Mouse (Mus musculus) telencephalon, adult 2 months (tissue): ENCODE measurements at regions not wholly inside any gene's neighbourhood (a gene's known extent, or its start where the extent isn't known, plus 50 kb on each side); places are given as distances from the start of the nearest gene placed in this dataset.
"Not testable (repeated sequence)": the region's sequence is repeated elsewhere in the genome, so short reads cannot be mapped to it uniquely, and the experiment has no call there.

Experiments
- DNase-seq: peaks from one replicate; pipeline ENCODE4 v3.0.0-alpha.2; 2011; ENCODE audit warnings: low read depth, low spot score

DNA sequence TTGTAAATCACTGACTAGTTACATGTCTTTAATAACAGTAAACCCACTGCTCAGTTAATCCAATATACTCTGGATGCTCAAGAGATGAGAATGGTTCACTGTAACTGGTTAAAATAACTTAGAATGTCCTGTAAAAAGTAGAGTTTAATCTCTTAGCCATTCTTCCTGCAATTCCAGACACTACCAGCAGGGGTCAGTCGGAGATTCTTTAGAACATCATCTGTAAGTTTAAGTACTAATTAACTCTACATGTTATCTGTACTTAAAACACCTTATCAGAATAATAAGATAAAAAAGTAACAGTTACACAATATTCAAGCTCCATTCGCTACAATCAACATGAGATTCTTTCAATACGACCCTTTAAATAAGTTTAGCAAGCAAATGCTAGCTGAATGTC, 58.7 kb upstream of the Olig3 start:
- no peak for DNase-seq

- no peak for DNase-seq
Observed at GRCm38 (mm10) chr10:19295388-19296013, 60.8 kb upstream of the Olig3 start.

GRCm38 (mm10) chr10:19291474-19291873, 64.9 kb upstream of the Olig3 start:
- no peak for DNase-seq

- not testable (repeated sequence) for DNase-seq
Observed at GRCm38 (mm10) chr10:19291039-19291438, 65.3 kb upstream of the Olig3 start.

DNA sequence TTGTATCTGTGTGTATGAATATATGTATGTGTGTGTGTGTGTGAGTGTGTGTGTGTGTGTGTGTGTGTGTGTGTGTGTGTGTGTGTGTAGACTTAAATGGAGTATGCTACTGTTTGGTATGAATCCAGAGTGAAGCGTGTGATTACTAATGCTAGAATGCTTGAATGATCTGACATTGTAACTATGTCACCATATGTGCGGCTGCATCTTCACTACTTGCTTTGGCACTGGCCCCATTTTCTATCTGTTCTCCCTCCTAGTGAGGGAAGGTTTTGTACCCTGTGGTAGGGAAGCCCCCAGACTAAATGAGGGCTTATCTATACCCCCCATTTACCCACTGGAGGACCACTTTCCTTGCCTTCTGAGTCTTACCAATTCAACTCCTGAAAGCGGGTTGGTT, 74.2 kb upstream of the Olig3 start:
- no peak for DNase-seq

DNA sequence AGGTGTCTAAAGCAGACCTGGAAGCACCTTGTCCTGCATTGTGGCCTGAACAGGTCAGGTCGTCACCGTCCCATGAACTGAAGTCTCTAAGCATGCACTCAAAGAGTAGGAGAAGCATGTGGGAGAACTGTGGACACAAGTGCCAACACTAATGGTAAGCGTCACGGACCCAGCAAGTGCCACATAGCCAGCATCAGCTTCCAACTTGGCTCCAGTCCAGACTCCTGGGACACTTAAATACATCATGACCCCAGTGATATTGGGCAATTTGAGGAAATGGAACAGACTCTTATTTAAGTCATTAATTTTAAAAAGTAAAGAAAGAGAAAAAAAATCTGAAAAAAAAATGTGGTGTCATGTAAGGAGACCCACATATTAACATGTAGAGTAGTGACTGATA, 75.3 kb upstream of the Olig3 start:
- no peak for DNase-seq

DNA sequence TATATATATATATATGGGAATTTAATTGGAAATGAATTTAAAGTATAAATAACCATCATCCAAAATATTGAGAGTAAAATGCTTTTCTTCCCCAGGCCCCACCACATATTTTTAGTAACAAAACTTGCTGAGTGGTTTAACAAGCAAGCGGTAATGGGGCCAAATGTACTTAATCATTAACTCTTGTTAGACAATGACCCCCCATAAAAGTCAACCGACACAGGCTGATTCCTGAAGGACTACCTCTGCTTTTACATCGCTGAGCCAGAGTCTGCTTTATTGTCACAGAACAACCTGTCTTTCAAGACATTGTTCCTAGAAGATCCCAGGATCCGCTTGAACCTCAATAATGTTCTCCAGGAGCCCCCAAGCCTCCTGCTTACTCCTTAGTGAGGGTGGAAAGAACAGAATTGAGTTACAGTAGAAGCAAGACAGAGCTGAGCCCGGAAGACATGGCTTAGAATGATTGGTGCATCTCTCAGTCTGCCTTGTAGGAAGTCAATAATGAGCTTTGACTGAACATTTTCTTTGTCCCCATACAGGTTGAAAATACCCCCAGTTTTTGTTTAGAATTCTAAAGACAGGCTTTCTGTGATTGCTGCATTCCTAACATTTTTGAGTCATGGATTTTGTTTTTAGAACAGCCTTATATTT, 78.0 kb upstream of the Olig3 start:
- DNase-seq = no peak

- peak; percentile 4 for DNase-seq
Observed at GRCm38 (mm10) chr10:19277103-19277827, 79.1 kb upstream of the Olig3 start.

DNA sequence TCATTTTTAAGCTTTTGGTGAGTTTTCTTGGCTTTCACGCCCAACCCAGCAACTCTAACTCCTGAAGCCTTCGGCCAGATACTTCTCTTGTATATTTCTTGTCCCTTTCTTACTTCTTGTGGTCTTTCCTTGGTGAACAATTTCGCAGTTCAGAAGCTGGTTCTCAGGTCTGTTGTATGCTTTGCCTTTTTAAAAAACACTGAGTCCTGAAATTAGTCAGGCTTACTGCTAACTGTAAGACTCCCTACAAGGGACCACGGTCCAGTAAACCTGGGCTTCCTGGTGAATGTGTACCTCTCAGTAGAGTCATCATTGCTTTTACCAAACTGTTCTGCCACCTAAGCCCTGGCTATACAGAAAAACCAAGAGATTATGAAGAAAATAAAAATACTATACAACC, 81.3 kb upstream of the Olig3 start:
- no peak for DNase-seq

- no peak for DNase-seq
Observed at GRCm38 (mm10) chr10:19269418-19269817, 86.9 kb upstream of the Olig3 start.

GRCm38 (mm10) chr10:19268051-19268450, 88.3 kb upstream of the Olig3 start:
- DNase-seq = no peak

GRCm38 (mm10) chr10:19240102-19240759, 116.1 kb upstream of the Olig3 start:
- DNase-seq = peak; percentile 62

- no peak for DNase-seq
Observed at GRCm38 (mm10) chr10:19216240-19216639, 140.1 kb upstream of the Olig3 start.

- no peak for DNase-seq
Observed at GRCm38 (mm10) chr10:19209751-19210150, 146.6 kb upstream of the Olig3 start.

DNA sequence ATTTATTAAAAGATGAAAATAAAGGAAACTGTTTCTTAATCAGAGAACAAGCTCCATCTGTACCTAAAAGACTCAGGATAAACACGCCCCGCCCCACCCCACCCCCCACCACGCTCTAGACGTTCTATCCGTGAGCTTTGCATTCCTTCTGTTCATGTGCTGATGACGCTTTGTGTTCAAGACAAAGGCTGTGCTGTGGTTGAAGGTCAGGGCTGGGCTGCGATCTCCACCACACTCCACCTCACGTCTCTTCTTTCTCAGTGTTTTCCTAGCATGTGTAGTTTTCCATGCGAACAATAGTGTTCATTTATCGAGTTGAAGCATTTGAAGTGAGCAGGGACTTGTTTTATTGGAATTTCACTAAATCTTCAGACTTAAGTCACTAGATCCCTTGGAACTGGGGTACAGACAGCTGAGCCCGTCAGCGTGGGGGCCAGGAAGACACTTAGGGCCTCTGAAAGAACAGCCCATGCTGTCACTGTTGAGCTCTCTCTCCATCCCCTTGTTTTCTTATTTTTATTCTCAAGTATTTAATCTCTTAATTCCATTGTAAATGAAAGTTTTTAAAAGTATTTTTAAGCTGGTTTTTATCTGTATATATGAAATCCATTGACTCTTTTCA, 148.1 kb upstream of the Olig3 start:
- DNase-seq = no peak

GRCm38 (mm10) chr10:19207505-19207904, 148.8 kb upstream of the Olig3 start:
- DNase-seq = no peak

GRCm38 (mm10) chr10:19200311-19200710, 156.0 kb upstream of the Olig3 start:
- DNase-seq = no peak

GRCm38 (mm10) chr10:19195676-19196075, 160.7 kb upstream of the Olig3 start:
- DNase-seq = no peak

GRCm38 (mm10) chr10:19194646-19195045, 161.7 kb upstream of the Olig3 start:
- DNase-seq = no peak

GRCm38 (mm10) chr10:19192971-19193758, 163.2 kb upstream of the Olig3 start:
- no peak for DNase-seq

DNA sequence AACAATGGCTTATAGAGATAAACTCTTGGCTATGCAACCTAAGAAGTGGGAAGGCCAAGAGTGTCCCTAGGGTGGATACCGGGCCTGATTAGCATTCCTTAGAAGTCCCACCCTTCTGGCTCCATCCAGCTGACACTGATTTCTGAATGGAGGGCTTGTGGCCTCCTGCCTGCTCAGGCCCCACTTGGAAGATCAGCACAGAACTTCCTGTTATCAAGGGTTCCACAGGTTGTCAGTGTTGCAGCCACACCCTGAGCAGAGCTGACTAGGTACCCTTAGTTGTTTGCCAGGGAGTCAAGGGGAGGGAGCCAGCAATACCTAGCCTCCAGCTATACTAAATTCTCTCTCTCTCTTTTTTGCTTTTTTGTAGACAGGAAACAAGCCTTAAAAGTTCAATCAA, 164.1 kb upstream of the Olig3 start:
- no peak for DNase-seq
